Mouse (Mus musculus): ENCODE measurements around the gene Dnaaf2.

The Dnaaf2 gene

GRCm38 (mm10) chr12:69197378-69198163 lies 658 bp downstream of the Dnaaf2 start:
- under 1% methylated on average over 93 of the region's 94 CpGs for WGBS

- under 1% methylated on average over 75 of the region's 75 CpGs for WGBS
These were observed 1.5 kb downstream of the Dnaaf2 start, which contains the start of gene Gm49383 for GRCm38 (mm10) chr12:69196444-69197377. Gm49383 (minus strand) TSS chr12:69197104.

GRCm38 (mm10) chr12:69192637-69193036 lies 5.6 kb downstream of the Dnaaf2 start:
- 90% methylated on average over 2 of the region's 2 CpGs for WGBS

GRCm38 (mm10) chr12:69191396-69191795 lies 6.8 kb downstream of the Dnaaf2 start:
- WGBS: 91% methylated on average over 5 of the region's 5 CpGs

- 100% methylated on average over 1 of the region's 1 CpGs for WGBS
These were observed 7.7 kb downstream of the Dnaaf2 start for GRCm38 (mm10) chr12:69190522-69190921.

GRCm38 (mm10) chr12:69190074-69190473 lies 8.2 kb downstream of the Dnaaf2 start:
- 84% methylated on average over 9 of the region's 9 CpGs for WGBS

- WGBS: 59% methylated on average over 5 of the region's 5 CpGs
These were observed 11.3 kb downstream of the Dnaaf2 start for GRCm38 (mm10) chr12:69186811-69187471.

GRCm38 (mm10) chr12:69185371-69185770 lies 12.9 kb downstream of the Dnaaf2 start:
- WGBS: 65% methylated on average over 7 of the region's 7 CpGs

GRCm38 (mm10) chr12:69184342-69185295 lies 13.6 kb downstream of the Dnaaf2 start:
- WGBS: under 1% methylated on average over 86 of the region's 86 CpGs

- under 1% methylated on average over 83 of the region's 84 CpGs for WGBS
These were observed 14.5 kb downstream of the Dnaaf2 start, which contains the start of the genes Rpl36al and Mgat2 for GRCm38 (mm10) chr12:69183583-69184308. Rpl36al (minus strand) TSS chr12:69184083. Mgat2 (plus strand) TSS chr12:69184157.

- WGBS: 87% methylated on average over 4 of the region's 4 CpGs
These were observed 16.4 kb downstream of the Dnaaf2 start for GRCm38 (mm10) chr12:69181800-69182199.

GRCm38 (mm10) chr12:69179371-69179770 lies 18.9 kb downstream of the Dnaaf2 start:
- 78% methylated on average over 12 of the region's 12 CpGs for WGBS

GRCm38 (mm10) chr12:69177526-69177925 lies 20.7 kb downstream of the Dnaaf2 start:
- WGBS: 67% methylated on average over 3 of the region's 3 CpGs

GRCm38 (mm10) chr12:69175975-69176374 lies 22.3 kb downstream of the Dnaaf2 start:
- WGBS: 98% methylated on average over 3 of the region's 3 CpGs

GRCm38 (mm10) chr12:69171307-69171706 lies 26.9 kb downstream of the Dnaaf2 start:
- 94% methylated on average over 2 of the region's 2 CpGs for WGBS

- WGBS: under 1% methylated on average over 40 of the region's 40 CpGs
These were observed 29.6 kb downstream of the Dnaaf2 start, which contains the start of gene Lrr1 for GRCm38 (mm10) chr12:69168461-69169106. Lrr1 (plus strand) TSS chr12:69168814.

GRCm38 (mm10) chr12:69167656-69168460 lies 30.4 kb downstream of the Dnaaf2 start:
- 7% methylated on average over 18 of the region's 18 CpGs for WGBS

GRCm38 (mm10) chr12:69166861-69167581 lies 31.2 kb downstream of the Dnaaf2 start:
- WGBS: 73% methylated on average over 8 of the region's 8 CpGs

All from cerebral cortex, adult 2 months (tissue).